In genomic region chr4:6561604-6562357, GRCm38 (mm10) we compare ENCODE assay signal across 8 mouse cellular contexts.
DNase-seq lines count a peak whose midpoint lies in the region; ATAC-seq lines count a peak whose summit lies in the region.

No protein-coding gene starts in this region.

- no peaks in the 10 kb centered on the region for H3K4me1 ChIP-seq in heart, embryonic 10.5 days

- no peaks in the 10 kb centered on the region for H3K9me3 ChIP-seq in heart, embryonic 10.5 days

- H3K4me3 ChIP-seq in heart, embryonic 10.5 days: no peak overlapping the region

- no peak overlapping the region for H3K27ac ChIP-seq in heart, embryonic 10.5 days

- DNase-seq in heart, adult 9 months (ENCODE audit: low spot score in 2 of 2): peak; percentile 4 to 15
- DNase-seq in heart, embryonic 10.5 days (ENCODE audit: low spot score): no peak
- peak; percentile 13 to 16 for DNase-seq in CD8-positive naive resting alpha-beta T cell, adult 2 months (ENCODE audit: low read depth in 2 of 2, low spot score in 2 of 2)
- peak; percentile 32 for DNase-seq in c-Kit-positive CD71-positive TER-119-negative erythroid progenitor cells, embryonic 14.5 days (ENCODE audit: low read depth)
- DNase-seq in large intestine, adult 2 months (ENCODE audit: low read depth, low spot score): peak; percentile 18
- DNase-seq in mesoderm, embryonic 11.5 days (ENCODE audit: low read depth, low spot score): peak; percentile 58
- DNase-seq in thymus, postnatal 25 days: peak; percentile 49

- 31% methylated on average over 11 of the region's 11 CpGs for WGBS in heart, embryonic 10.5 days
- WGBS in large intestine, adult 2 months: 37% methylated on average over 11 of the region's 11 CpGs

- no peaks in the 10 kb centered on the region for H3K36me3 ChIP-seq in heart, embryonic 10.5 days

- ATAC-seq in granulocyte monocyte progenitor cell, adult 5-6 weeks (replicated peaks; ENCODE audit: poor library complexity, severe bottlenecking): peak; percentile 82

- H3K27me3 ChIP-seq in heart, embryonic 10.5 days (ENCODE audit: insufficient read depth, poor library complexity, severe bottlenecking): no peaks in the 10 kb centered on the region
